Mouse (Mus musculus) bone marrow, adult 2 months (tissue): ENCODE measurements at regions not wholly inside any gene's neighbourhood (a gene's known extent, or its start where the extent isn't known, plus 50 kb on each side); places are given as distances from the start of the nearest gene placed in this dataset.

ENCODE experiments used
- CTCF ChIP-seq: fragments of 200-500 bp; IDR thresholded peaks from 2 replicates; pipeline ENCODE4 v1.5.1; 2011; ENCODE audit warnings: low read length, control low read depth; ENCODE audit not compliant: control insufficient read depth, insufficient read depth
- POLR2A ChIP-seq: fragments of 200-500 bp; IDR thresholded peaks from 2 replicates; pipeline ENCODE4 v1.6.1; 2011; ENCODE audit warnings: low read depth, mild to moderate bottlenecking, control low read depth, low read length, borderline replicate concordance; ENCODE audit not compliant: control insufficient read depth

DNA sequence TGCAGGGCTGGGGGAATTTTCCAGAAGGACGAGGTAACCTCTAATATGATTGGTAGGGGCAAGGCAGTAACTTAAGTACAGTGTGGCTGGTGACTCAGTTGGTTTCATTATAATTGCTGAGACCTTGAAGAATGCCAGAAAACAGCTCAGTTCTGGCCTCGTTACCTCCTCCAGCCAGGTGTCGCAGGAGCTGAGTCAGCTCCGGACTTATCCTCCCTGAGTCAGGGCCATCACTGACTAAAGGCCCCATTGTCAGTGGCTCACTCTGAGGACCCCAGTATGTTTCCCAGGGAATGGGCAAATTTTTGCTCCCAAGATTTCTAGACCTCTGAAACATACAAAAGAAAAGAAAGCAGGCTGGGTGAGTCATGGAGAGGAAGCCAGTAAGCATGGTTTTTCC, 154.6 kb upstream of the Hs6st1 start:
- TF ChIP-seq CTCF (no peak), POLR2A (no peak)
